Comparison of ENCODE assay signal across 8 mouse cellular contexts in genomic region chr15:99222794-99223584, GRCm38 (mm10). TPM values are rescaled to one million over a fixed set of nuclear protein-coding genes. Genes with fewer than 3 reads are reported as not detected.
DNase-seq lines count a peak whose midpoint lies in the region; ATAC-seq lines count a peak whose summit lies in the region.

No protein-coding gene starts in this region.

- DNase-seq in liver, embryonic 11.5 days (ENCODE audit: low spot score) = no peak
- DNase-seq in liver = no peak
- no peak for DNase-seq in limb, embryonic 10.5 days (ENCODE audit: low spot score)
- no peak for DNase-seq in right cerebral cortex, postnatal 36 days (ENCODE audit: low spot score in 2 of 2)
- no peak for DNase-seq in frontal cortex, postnatal 36 days (ENCODE audit: low spot score in 2 of 2)
- no peak for DNase-seq in adrenal gland, postnatal 10 days

- H3K4me1 ChIP-seq in liver, embryonic 11.5 days (replicated peaks; ENCODE audit: control insufficient read depth, insufficient read depth, low read length) = peaks cover 13% of the 10 kb centered on the region
- H3K4me1 ChIP-seq in embryonic facial prominence, embryonic 15.5 days = peaks cover 48% of the 10 kb centered on the region
- peaks cover 59% of the 10 kb centered on the region for H3K4me1 ChIP-seq in limb, embryonic 10.5 days
- peaks cover 16% of the 10 kb centered on the region for H3K4me1 ChIP-seq in neural tube, embryonic 14.5 days (ENCODE audit: control insufficient read depth, insufficient read depth, low read length)

- no peaks in the 10 kb centered on the region for H3K9me3 ChIP-seq in liver, embryonic 11.5 days (ENCODE audit: control insufficient read depth, low read length)
- no peaks in the 10 kb centered on the region for H3K9me3 ChIP-seq in embryonic facial prominence, embryonic 15.5 days (replicated peaks)
- H3K9me3 ChIP-seq in limb, embryonic 10.5 days (replicated peaks) = no peaks in the 10 kb centered on the region
- no peaks in the 10 kb centered on the region for H3K9me3 ChIP-seq in neural tube, embryonic 14.5 days (ENCODE audit: control insufficient read depth, low read length)

- WGBS in liver, embryonic 11.5 days = 11% methylated on average over 18 of the region's 18 CpGs
- 3% methylated on average over 18 of the region's 18 CpGs for WGBS in embryonic facial prominence, embryonic 15.5 days
- 8% methylated on average over 18 of the region's 18 CpGs for WGBS in limb, embryonic 10.5 days
- 6% methylated on average over 18 of the region's 18 CpGs for WGBS in neural tube, embryonic 14.5 days

- H3K27ac ChIP-seq in liver, embryonic 11.5 days (ENCODE audit: low read depth, low read length) = no peak overlapping the region
- no peak overlapping the region for H3K27ac ChIP-seq in embryonic facial prominence, embryonic 15.5 days (replicated peaks)
- H3K27ac ChIP-seq in limb, embryonic 10.5 days = no peak overlapping the region
- no peak overlapping the region for H3K27ac ChIP-seq in neural tube, embryonic 14.5 days (ENCODE audit: low read depth, low read length)

- H3K27me3 ChIP-seq in liver, embryonic 11.5 days (replicated peaks; ENCODE audit: control insufficient read depth, insufficient read depth, low read length) = peaks cover 87% of the 10 kb centered on the region
- H3K27me3 ChIP-seq in embryonic facial prominence, embryonic 15.5 days = peaks cover 70% of the 10 kb centered on the region
- H3K27me3 ChIP-seq in limb, embryonic 10.5 days (ENCODE audit: low read depth, poor library complexity, severe bottlenecking) = peaks cover 87% of the 10 kb centered on the region
- H3K27me3 ChIP-seq in neural tube, embryonic 14.5 days (ENCODE audit: control insufficient read depth, insufficient read depth, low read length) = peaks cover 52% of the 10 kb centered on the region

- H3K4me3 ChIP-seq in liver, embryonic 11.5 days (ENCODE audit: low read depth, low read length) = peak overlapping the region; percentile 54
- H3K4me3 ChIP-seq in embryonic facial prominence, embryonic 15.5 days (replicated peaks) = peak overlapping the region; percentile 50
- peak overlapping the region; percentile 47 for H3K4me3 ChIP-seq in limb, embryonic 10.5 days
- peak overlapping the region; percentile 31; the same call in 1 of the 2 replicates for H3K4me3 ChIP-seq in neural tube, embryonic 14.5 days (ENCODE audit: low read depth, low read length)

- H3K4me2 ChIP-seq in liver, embryonic 11.5 days = peak overlapping the region; percentile 72
- peak overlapping the region; percentile 95 for H3K4me2 ChIP-seq in embryonic facial prominence, embryonic 15.5 days (replicated peaks)
- H3K4me2 ChIP-seq in neural tube, embryonic 14.5 days (ENCODE audit: low read depth, low read length) = peak overlapping the region; percentile 46

- no peaks in the 10 kb centered on the region for H3K36me3 ChIP-seq in liver, embryonic 11.5 days (ENCODE audit: control insufficient read depth, insufficient read depth, low read length)
- H3K36me3 ChIP-seq in embryonic facial prominence, embryonic 15.5 days = no peaks in the 10 kb centered on the region
- no peaks in the 10 kb centered on the region for H3K36me3 ChIP-seq in limb, embryonic 10.5 days
- no peaks in the 10 kb centered on the region for H3K36me3 ChIP-seq in neural tube, embryonic 14.5 days (ENCODE audit: control insufficient read depth, insufficient read depth, low read length)

- ATAC-seq in liver, embryonic 11.5 days (replicated peaks; ENCODE audit: low FRiP score) = no peak
- ATAC-seq in embryonic facial prominence, embryonic 15.5 days (ENCODE audit: insufficient number of reproducible peaks, low FRiP score, low TSS enrichment, low read depth) = no peak
- ATAC-seq in neural tube, embryonic 14.5 days (ENCODE audit: low read depth) = no peak

- H3K9ac ChIP-seq in liver, embryonic 11.5 days (ENCODE audit: low read depth, low read length) = no peak overlapping the region
- H3K9ac ChIP-seq in embryonic facial prominence, embryonic 15.5 days = 0 out of 2 replicates have a peak overlapping the region, but pooled peaks have one; percentile 12
- no peak overlapping the region for H3K9ac ChIP-seq in neural tube, embryonic 14.5 days (replicated peaks; ENCODE audit: low read depth, low read length)

RNA-seq across cellular contexts. Expression of gene Kcnh3, which starts 1.7 kb away (rescaled TPM):
- 0.15 TPM in 1 of 2 replicates, not detected in the other for polyA plus RNA-seq in liver, embryonic 11.5 days (2014; fragmentation: Nextera tagmentation; extraction: Ambion mirVana)
- polyA plus RNA-seq in embryonic facial prominence, embryonic 15.5 days (2015; fragmentation: Nextera tagmentation; extraction: Ambion mirVana) = 1.3 and 2.2 TPM in 2 replicates
- 0.15 TPM in 1 of 2 replicates, not detected in the other for polyA plus RNA-seq in limb, embryonic 10.5 days (2016; fragmentation: Nextera tagmentation; extraction: Ambion mirVana)
- 0.63 and 0.66 TPM in 2 replicates for polyA plus RNA-seq in neural tube, embryonic 14.5 days (2014; fragmentation: Nextera tagmentation; extraction: Ambion mirVana)
- 1 to 10 TPM; 1.6 to 1.8 TPM for total RNA-seq in adrenal gland, postnatal 10 days (2021)

RNA-seq across cellular contexts. Expression of gene Mcrs1, which starts 28.8 kb away (rescaled TPM):
- polyA plus RNA-seq in liver, embryonic 11.5 days (2014; fragmentation: Nextera tagmentation; extraction: Ambion mirVana) = 113 and 123 TPM in 2 replicates
- polyA plus RNA-seq in embryonic facial prominence, embryonic 15.5 days (2015; fragmentation: Nextera tagmentation; extraction: Ambion mirVana) = 119 and 125 TPM in 2 replicates
- 180 and 190 TPM in 2 replicates for polyA plus RNA-seq in limb, embryonic 10.5 days (2016; fragmentation: Nextera tagmentation; extraction: Ambion mirVana)
- polyA plus RNA-seq in neural tube, embryonic 14.5 days (2014; fragmentation: Nextera tagmentation; extraction: Ambion mirVana) = 202 and 213 TPM in 2 replicates
- total RNA-seq in adrenal gland, postnatal 10 days (2021) = 10 to 100 TPM; 40.5 to 59.5 TPM
